Mouse (Mus musculus): ENCODE measurements around the gene Knl1.

Gene Knl1

DNA sequence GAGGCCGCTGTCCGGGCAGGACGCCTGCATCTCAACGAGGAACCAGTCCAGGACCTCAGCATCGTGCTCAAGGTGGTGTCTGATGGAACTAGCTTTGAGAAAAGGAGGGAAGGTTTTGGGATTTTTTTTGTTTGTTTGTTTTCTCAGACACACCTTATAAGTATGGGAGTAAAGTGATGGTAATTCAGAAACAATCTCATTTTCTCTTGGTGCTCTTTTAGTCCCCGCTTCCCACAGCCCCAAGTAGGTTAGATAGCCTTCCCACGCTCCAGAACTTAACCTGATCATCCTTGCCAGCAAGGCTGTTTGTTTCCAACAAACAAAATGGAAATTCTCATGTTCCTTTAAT lies 11.5 kb upstream of the Knl1 start:
- no peak for DNase-seq (ENCODE audit: low spot score in 2 of 2)

DNA sequence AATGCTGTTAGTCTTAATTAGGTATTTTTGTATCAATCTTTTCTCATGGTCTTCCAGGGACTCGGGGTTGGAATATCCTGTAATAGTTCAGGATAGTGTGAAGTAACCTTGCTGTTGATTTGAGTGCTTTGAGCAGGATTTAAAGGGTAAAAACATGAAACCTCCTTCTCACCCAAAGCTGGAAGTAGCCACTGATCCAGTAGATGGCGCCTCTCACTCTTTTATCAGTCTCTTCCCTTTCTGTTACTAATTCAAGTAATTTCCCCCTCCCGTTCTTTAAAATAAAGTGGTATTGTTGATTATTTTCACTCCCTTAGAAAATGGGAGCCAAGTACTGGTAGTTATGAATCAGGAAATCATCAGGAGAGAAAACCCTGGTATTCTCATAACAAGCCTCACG lies 6.0 kb upstream of the Knl1 start:
- peak in 1 of 2 experiments; percentile 65 for DNase-seq (ENCODE audit: low spot score in 2 of 2)

DNA sequence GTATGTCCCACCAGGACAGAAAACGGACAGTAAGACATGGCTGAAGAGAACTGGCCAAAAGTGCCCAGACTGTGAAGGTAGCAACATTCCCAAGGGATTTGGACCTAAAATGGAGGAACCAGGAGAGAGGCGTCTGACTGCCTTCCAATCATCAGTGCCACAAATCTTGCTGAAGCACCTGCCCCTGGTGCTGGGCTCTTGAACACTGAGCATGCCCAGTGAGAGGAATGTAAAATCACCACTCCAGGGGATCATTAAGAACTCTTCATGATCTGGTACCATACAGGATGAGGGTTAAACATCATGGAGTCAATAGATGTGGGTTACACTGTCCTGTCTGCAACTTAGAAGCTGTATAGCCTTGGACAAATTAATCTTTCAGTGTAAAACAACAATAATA lies 1.8 kb upstream of the Knl1 start:
- DNase-seq (ENCODE audit: low spot score in 2 of 2), result no peak

DNA sequence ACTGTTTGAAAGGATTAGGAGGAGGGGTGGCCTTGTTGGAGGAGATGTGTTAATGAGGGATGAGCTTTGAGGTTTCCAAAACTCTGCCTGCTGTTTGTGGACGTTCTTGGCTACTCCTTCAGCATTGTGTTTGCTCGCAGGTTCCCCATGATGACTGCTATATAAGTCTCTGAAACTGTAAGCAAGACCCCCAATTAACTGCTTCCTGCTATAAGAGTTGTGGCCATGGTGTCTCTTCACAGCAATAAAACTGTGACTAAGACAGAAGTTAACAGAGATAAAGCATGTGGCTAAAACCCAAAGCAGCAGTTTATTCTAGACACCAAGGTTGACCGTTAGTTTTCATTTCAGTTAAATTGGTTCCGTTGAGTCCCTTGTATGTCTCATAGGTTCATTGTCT lies 930 bp downstream of the Knl1 start:
- peak in 1 of 2 experiments; percentile 40 for DNase-seq (ENCODE audit: low spot score in 2 of 2)

DNA sequence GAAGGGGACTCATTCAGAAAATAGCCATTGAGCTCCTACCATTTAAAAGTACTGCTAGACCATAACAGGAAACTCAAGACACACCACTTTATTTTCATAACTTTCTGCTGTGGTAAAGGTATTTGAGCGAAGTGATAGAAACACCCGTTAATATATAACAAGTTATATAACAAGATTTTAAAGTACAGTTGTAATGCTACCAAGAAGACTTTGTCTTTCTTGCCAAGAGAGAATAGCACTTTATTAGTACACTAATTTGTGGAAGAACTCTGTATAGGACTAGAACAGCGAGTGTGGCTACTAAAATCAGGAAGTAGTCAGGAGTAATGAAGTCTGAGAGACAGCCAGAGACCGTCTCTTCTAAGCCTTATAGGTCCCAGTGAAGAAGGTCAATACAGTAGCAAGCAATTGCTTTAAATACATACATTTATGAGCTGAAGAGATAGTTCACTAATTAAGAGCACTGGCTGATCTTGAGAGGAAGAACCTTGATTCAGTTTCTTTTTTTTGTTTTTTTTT lies 3.3 kb downstream of the Knl1 start:
- no peak for DNase-seq (ENCODE audit: low spot score in 2 of 2)

DNA sequence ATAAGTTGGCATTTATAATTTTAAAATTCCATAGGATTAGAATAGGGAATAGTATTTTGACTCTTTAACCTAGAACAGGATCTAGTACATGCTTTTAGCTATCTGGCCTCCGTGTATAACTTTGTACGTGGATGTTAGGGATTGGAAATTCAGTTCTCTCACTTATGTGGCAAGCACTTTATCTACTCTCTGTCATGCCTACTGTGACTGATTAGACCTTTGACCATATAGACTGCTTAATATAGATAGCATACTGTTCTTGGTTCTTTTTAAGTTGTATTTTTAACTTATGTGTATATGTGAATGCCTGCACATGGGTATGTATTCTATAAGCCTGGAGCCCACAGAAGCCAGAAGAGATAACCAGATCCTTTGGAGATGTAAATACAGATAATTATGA lies 13.2 kb downstream of the Knl1 start:
- DNase-seq (ENCODE audit: low spot score in 2 of 2), result no peak

DNA sequence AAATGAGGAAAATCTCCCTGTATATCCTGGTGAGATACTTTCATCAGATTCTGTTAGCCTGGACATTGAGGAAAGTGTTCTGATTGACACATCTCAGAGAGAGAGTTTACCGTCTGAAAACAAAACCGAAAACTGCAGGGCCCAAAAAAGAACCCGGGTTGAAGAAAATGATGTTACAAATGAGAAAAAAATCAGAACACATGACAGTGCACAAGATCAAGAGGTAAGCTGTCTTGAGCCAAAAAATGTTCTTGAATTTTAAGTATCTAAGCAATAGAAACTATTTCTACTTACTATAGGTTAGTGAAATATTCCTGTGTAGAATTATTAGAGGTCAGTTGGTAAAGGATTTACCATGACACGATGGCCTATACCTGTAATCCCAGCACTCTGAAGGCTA lies 25.5 kb downstream of the Knl1 start:
- no peak for DNase-seq (ENCODE audit: low spot score in 2 of 2)

DNA sequence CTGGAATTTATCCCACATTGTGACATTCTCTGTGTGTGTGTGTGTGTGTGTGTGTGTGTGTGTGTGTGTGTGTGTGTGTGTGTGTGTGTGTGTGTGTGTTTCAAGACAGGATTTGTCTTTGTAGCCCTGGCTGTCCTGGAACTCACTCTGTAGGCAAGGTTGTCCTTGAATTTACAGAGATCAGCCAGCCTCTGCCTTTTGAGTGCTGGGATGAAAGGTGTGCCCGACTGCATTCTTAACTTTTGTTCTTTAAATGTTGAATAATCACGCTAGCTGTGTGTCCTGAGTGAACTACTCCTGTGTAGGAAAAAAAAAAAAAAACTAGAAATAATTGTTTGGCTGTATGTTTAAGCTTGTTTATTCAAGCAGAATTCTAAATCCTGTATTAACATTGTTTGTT lies 39.2 kb downstream of the Knl1 start:
- DNase-seq (ENCODE audit: low spot score in 2 of 2), result no peak

DNA sequence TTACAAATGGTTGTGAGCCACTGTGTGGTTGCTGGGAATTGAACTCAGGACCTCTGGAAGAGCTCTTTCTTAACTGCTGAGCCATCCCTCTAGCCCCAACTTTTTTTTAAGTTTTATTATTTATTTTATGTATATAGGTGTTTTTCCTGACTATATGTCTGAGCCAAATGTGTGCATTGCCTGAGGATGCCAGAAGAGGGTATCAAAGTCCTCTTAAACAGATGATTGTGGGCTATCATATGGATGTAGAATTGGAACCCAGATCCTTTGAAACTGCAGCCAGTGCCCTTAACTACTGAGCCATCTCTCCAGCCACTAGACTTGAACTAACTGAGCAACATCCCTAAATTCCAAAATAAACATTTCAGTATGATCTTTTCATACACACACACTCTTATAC lies 54.6 kb downstream of the Knl1 start:
- no peak for DNase-seq (ENCODE audit: low spot score in 2 of 2)

DNA sequence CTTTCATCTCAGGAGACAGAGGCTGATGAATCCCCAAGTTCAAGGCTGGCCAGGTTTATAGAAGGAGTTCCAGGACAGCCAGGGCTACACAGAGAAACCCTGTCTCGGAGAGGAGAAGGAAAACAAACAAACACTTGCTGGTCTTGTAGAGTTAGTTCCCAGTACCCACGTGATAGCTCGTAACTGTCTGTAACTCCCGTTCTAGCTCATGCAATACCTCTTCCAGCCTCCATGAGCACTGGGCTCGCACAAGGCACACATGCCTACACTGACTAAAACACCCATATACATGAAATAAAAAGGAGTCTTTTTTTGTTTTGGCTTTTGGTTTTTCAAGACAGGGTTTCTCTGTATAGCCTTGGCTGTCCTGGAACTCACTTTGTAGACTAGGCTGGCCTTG lies 59.7 kb downstream of the Knl1 start:
- no peak for DNase-seq (ENCODE audit: low spot score in 2 of 2)

DNA sequence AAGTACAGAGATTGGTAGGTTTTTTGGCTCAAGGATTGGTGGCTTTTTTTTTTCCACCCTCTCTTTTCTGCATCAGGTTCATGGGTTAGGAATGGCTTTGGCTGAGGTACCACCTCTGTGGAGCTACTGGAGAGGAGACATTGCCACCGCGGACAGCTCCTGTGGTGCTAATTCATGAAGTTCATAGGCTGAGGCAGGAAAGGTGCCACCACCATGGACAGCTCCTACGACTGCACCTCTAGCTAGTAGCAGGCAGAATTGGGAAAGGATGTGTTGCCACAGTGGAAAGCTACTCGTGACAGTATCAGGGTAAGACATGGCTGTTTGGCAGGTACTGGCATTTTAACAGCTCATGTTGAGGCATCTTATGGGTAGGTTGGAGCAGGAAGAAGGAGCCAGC lies 61.6 kb downstream of the Knl1 start:
- DNase-seq (ENCODE audit: low spot score in 2 of 2), result peak in 1 of 2 experiments; percentile 53

DNA sequence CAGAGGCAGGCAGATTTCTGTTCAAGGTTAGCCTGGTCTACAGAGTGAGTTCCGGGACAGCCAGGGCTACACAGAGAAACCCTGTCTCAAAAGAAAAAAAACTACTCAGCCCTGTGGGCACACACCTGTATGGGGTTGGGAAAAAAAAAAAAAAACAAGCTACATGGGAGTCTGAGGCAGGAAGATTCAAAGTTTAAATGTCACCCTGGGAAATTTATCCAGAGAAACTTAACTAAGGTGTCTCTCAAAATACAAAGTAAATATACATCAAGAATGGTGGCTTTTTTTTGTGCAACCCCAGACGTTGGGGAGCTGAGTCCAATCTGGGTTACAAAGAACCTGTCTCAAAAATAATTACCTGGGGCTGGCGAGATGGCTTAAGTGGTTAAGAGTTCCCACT lies 64.1 kb downstream of the Knl1 start:
- DNase-seq (ENCODE audit: low spot score in 2 of 2), result no peak

DNA sequence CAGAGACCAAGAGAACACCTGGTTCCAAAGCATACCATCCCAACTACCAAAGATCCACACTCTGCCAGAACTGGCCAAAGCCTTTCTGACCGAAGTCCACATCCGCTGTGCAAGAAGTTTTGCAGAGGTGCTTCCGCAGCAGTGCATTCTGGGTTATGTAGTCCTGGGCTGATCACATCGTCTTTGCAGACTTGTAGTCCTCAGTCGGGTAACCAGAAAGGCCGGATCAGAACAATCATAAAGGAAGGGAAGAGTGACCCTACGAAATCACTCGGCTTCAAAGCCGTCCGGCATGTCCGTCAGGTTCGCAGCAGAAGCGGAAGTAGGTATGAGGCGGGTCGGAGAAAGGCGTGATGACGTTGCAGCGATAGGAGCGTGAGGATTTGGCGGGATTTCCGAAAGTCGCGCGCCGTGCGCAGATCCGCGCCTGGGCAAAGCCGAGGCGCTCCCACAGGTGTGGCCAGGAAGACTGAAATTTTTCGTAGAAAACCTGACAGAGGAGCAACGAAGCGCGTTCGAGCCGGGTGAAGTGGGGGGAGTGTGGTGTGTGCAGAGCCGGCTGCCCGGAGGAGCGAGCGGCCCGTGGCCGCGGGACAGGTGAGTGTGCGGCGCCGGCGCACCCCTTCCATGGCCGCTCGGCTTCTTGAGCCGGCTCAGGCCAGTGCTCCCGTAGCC lies 65.7 kb downstream of the Knl1 start, which contains the start of gene Rad51:
Rad51 (plus strand) TSS at position 356 of the 675 bp plus-strand sequence.
- peak; percentile 90 to 92 for DNase-seq (ENCODE audit: low spot score in 2 of 2)

DNA sequence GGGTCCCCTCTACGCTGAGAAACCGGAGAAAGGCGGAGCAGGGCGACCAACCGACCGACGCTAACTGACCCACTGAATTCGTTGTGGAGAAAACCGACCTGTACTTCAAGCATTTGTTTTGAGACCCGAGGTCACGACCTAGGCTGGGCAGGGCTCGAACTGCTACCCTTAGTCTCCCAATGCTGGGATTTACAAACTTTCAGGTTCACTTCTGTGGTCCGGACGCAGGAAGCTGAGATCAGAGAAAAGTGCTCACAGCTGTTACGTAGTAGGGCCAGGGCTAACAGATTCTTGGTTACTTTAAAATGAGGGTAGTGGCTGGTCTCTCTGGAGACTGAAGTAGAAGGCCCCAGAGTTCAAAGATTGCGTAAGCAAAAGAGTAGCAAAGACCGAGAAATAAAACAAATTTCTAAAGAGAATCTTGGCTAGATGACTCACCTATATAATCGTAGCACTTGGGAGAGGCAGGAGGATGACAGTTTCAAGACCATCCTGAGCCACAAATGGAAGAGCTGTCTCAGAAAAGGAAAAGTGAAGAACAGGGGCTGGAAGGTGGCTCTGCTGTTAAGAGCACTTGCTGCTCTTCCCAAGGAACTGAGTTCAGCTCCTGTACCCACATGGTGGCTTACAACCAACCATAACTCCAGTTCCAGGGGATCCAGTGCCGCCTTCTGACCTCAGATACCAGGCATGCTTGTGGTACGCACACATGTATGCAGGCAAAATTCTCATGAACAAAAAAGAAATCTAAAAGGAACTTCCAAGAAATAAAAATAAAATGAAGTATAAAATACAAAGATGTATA lies 66.4 kb downstream of the Knl1 start:
- peak in 1 of 2 experiments; percentile 16 for DNase-seq (ENCODE audit: low spot score in 2 of 2)

DNA sequence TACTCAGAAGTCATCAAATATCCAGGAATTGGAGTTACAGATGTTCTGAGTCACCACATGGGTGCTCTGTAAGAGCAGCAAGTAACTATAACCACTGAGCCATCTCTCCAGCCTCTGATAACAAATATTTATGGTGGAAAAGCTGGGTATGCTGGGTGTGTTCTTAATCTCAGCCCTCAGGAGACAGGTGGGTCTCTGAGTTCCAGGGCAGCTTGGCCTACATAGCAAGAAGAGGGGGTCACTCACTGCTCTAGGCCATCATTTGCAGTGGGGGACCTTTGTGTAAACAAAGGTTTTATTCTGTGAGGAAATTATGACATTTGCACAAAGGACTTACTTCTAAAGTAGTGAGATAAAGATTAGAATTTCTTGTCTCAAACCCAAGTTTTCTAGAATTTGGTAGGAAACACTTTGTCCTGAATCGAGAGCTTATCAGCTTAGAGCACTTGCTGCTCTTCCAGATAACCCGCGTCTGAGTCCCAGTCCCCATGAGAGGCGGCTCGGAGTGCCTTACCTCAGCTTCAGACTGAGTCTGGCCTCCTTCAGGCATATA lies 89.5 kb downstream of the Knl1 start:
- DNase-seq (ENCODE audit: low spot score in 2 of 2), result peak in 1 of 2 experiments; percentile 40

DNA sequence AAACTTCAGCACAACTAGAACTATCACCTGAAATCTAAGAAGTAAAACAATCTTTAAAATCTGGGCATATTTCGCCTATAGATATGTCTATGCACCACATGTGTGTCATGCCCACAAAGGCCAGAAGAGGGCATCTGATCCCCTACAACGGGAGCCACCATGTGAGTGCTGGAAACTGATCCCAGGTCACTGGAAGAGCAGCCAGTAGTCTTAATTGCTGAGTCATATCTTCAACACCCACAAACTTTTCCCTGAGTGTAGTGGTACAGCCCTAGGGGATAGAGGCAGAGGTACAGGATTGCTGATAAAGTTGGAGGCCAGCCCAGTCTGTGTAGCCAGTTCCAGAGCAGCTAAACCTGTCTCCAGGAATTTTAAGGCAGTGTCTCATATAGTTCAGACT lies 98.3 kb downstream of the Knl1 start:
- peak in 1 of 2 experiments; percentile 51 for DNase-seq (ENCODE audit: low spot score in 2 of 2)

DNA sequence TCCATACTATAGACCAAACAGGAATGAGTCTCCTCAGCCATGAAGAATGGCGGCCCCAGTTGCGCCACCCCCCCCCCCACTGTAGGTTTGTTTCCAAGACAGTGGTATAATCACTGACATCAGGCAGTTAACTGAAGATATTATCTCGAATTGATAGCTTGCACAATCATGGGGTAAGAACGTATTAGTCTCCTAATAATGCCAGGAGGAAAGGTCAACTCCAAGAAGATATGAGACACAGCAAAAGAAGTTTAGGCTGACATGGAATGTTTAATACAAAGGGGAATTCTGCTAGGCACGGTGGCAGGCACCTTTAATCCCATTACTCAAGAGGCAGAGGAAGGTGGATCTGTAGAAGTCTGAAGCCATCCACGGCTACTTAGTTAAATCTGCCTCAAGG lies 99.5 kb downstream of the Knl1 start:
- no peak for DNase-seq (ENCODE audit: low spot score in 2 of 2)

DNA sequence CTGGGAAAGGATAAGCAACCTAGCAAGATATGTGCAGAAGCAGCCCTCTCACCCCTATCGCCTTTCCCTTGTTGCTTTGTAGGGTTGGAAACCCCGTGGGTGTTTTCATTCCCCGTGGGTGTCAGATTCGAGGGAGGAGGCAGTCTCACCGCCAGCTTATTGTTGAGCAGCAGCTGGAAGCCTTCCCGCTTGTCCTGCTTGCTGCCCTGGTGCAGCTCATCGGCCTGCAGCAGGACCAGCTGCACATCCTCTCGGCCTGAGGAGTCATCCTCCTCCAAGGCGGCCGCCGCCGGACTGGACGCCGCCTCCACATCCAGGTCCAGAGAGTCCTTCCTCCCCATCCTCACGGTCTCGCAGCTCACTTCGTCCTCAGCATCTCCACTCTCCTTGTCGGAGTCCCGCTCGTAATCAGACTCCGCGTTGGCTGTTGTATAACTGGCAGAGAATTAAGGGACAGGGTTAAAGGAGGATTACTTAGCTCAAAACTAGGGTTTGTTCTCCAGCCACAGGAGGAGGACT lies 100.3 kb downstream of the Knl1 start:
- no peak for DNase-seq (ENCODE audit: low spot score in 2 of 2)

DNA sequence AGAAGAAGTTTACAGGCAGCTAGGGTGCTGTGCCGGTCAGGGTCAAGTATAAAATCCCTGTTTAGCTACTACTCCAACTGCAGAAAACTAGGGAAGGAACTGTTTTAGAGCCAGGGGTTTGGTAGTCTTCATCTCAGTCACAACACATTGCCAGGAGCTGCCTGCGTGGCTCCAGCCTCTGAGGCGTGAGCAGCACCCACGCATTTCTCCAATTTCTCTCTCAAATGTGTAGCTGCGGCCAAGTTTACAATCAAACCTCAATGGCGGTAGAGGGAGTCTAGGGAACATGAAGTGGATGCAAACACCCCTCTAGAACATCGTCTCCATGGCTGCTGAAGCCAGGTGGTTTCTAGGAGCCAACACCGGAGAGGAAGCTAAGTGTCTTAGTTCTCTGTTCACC lies 100.9 kb downstream of the Knl1 start:
- no peak for DNase-seq (ENCODE audit: low spot score in 2 of 2)

DNA sequence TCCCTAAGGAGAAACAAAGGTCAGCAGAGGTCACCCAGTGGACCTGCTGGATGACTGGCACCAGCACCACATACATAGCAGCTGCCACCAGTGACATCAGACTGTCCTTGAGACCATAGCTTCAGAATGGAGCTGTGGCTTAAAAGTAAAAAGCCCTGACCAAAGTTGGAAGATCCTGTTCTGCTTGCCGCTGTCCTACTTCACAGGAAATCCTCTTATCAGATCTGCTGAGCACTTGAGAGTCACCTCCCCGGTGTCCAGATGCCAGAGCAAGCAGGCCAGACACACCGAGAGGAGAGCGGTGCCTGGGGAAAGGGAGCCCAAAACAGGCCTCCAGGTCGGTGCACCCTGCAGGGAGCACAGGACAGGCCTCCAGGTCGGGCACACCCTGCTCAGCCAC lies 105.3 kb downstream of the Knl1 start:
- DNase-seq (ENCODE audit: low spot score in 2 of 2), result no peak

DNA sequence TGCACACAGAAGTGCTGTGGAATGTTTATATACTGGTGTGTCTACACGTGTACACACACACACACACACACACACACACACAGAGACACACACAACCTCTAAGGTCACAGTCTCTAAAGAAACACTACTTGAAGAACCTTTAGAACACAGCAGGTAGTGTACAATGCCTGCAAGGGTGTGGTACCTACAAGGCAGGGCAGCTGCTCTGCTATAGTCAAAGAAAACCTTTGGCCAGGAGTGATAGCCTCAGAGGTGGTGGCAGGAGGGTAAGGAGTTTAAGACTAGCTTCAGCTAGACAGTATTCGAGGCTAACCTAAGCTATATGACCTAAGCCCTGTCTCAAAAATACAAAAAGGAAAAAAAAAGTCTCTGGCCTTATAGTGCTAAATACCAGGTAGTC lies 107.8 kb downstream of the Knl1 start:
- no peak for DNase-seq (ENCODE audit: low spot score in 2 of 2)

Measured in spleen, postnatal 10 days (tissue).